Mouse (Mus musculus) cerebellum, adult 2 months (tissue): Measurements from ENCODE around the gene Msi2. TPM values are rescaled to one million over a fixed set of nuclear protein-coding genes. Genes with fewer than 3 reads are reported as not detected.

ENCODE experiments used
- DNase-seq, 2 experiments: peaks; one replicate each; pipeline ENCODE4 v3.0.0; 2021
- H3K27ac ChIP-seq: fragments of 200-500 bp; 2 replicates; pipeline ENCODE4 v1.5.1; 2012; ENCODE audit warnings: low read length, control low read depth, inconsistent platforms; ENCODE audit not compliant: insufficient read depth
- H3K27me3 ChIP-seq: fragments of 200-500 bp; 2 replicates; pipeline ENCODE4 v1.6.1; 2012; ENCODE audit warnings: inconsistent platforms, mild to moderate bottlenecking, low read length, moderate library complexity; ENCODE audit not compliant: control insufficient read depth, insufficient read depth
- H3K4me1 ChIP-seq: fragments of 200-500 bp; 2 replicates; pipeline ENCODE4 v1.6.1; 2011; ENCODE audit warnings: low read length; ENCODE audit not compliant: control insufficient read depth, insufficient read depth
- H3K4me3 ChIP-seq: fragments of 200-500 bp; replicated peaks from 2 replicates; pipeline ENCODE3; 2011; ENCODE audit warnings: mild to moderate bottlenecking, low read depth, low read length, control low read depth; ENCODE audit not compliant: insufficient read depth
- CTCF ChIP-seq: fragments of 200-500 bp; IDR thresholded peaks from 2 replicates; pipeline ENCODE4 v1.5.1; 2011; ENCODE audit warnings: low read depth, mild to moderate bottlenecking, control low read depth, low read length, moderate library complexity, borderline replicate concordance; ENCODE audit not compliant: insufficient read depth
- POLR2A ChIP-seq: fragments of 200-500 bp; IDR thresholded peaks from 2 replicates; pipeline ENCODE4 v1.6.1; 2011; ENCODE audit warnings: low read length, control low read depth, borderline replicate concordance; ENCODE audit not compliant: insufficient read depth
- WGBS: fragments of 180-500 bp; shearing (Covaris S2); methylation state at CpG from one replicate; pipeline ENCODE4 v1.1.7; 2018; 5-methylcytosine and 5-hydroxymethylcytosine counted together
- polyA plus RNA-seq: library from polyadenylated mRNA; depleted of rRNA; stranded (reverse); fragments of >200 nt; gene quantifications from 2 replicates; pipeline ENCODE4 v1.2.3, GENCODE M21; 2012

Gene Msi2
- polyA plus RNA-seq, 1 experiment = 87.3 TPM

GRCm38 (mm10) chr11:88479498-88479897 is 238.8 kb downstream of the Msi2 start:
- H3K27ac ChIP-seq = no peak overlapping the region
- H3K27me3 ChIP-seq = no peaks in the 10 kb centered on the region
- WGBS = 95% methylated on average over 5 of the region's 5 CpGs
- no peak for DNase-seq
- no peak for TF ChIP-seq POLR2A
- no peak for TF ChIP-seq CTCF
- no peak overlapping the region for H3K4me3 ChIP-seq
- peaks cover 29% of the 10 kb centered on the region for H3K4me1 ChIP-seq

GRCm38 (mm10) chr11:88474889-88475440 is 243.3 kb downstream of the Msi2 start:
- H3K27me3 ChIP-seq = no peaks in the 10 kb centered on the region
- 77% methylated on average over 4 of the region's 4 CpGs for WGBS

GRCm38 (mm10) chr11:88472731-88473130 is 245.6 kb downstream of the Msi2 start:
- Histone ChIP-seq H3K4me1 (peaks cover 9% of the 10 kb centered on the region), H3K4me3 (no peak overlapping the region), H3K27ac (no peak overlapping the region), H3K27me3 (no peaks in the 10 kb centered on the region)
- DNase-seq = no peak
- TF ChIP-seq CTCF (no peak), POLR2A (no peak)
- WGBS = 81% methylated on average over 8 of the region's 8 CpGs

More at GRCm38 (mm10) chr11:88474889-88475440, 243.3 kb downstream of the Msi2 start:
- TF ChIP-seq CTCF = no peak
- no peak for TF ChIP-seq POLR2A
- no peak overlapping the region for H3K4me3 ChIP-seq
- no peak for DNase-seq
- peaks cover 7% of the 10 kb centered on the region; the same call in 1 of the 2 replicates for H3K4me1 ChIP-seq
- H3K27ac ChIP-seq = no peak overlapping the region

- H3K27ac ChIP-seq = no peak overlapping the region
- peak; percentile 33 to 45 for DNase-seq
- no peak for TF ChIP-seq POLR2A
- TF ChIP-seq CTCF = no peak
- no peak overlapping the region for H3K4me3 ChIP-seq
- no peaks in the 10 kb centered on the region for H3K27me3 ChIP-seq
- WGBS = 64% methylated on average over 12 of the region's 12 CpGs
- peaks cover 11% of the 10 kb centered on the region for H3K4me1 ChIP-seq
Observed at GRCm38 (mm10) chr11:88471981-88472647, 246.2 kb downstream of the Msi2 start.

GRCm38 (mm10) chr11:88470599-88470998 is 247.7 kb downstream of the Msi2 start:
- H3K4me1 ChIP-seq = peaks cover 11% of the 10 kb centered on the region
- H3K4me3 ChIP-seq = no peak overlapping the region
- no peak for DNase-seq
- H3K27me3 ChIP-seq = no peaks in the 10 kb centered on the region
- no peak overlapping the region for H3K27ac ChIP-seq
- TF ChIP-seq POLR2A = no peak
- no peak for TF ChIP-seq CTCF

GRCm38 (mm10) chr11:88468996-88469395 is 249.3 kb downstream of the Msi2 start:
- H3K27ac ChIP-seq = no peak overlapping the region
- TF ChIP-seq CTCF (no peak), POLR2A (no peak)
- H3K4me3 ChIP-seq = no peak overlapping the region
- DNase-seq = no peak
- peaks cover 11% of the 10 kb centered on the region for H3K4me1 ChIP-seq
- H3K27me3 ChIP-seq = no peaks in the 10 kb centered on the region

GRCm38 (mm10) chr11:88467498-88468245 is 250.6 kb downstream of the Msi2 start:
- 56% methylated on average over 18 of the region's 18 CpGs for WGBS
- peaks cover 11% of the 10 kb centered on the region for H3K4me1 ChIP-seq
- H3K27me3 ChIP-seq = no peaks in the 10 kb centered on the region
- TF ChIP-seq POLR2A (no peak), CTCF (no peak)
- no peak overlapping the region for H3K4me3 ChIP-seq
- DNase-seq = peak; percentile 34 to 57
- no peak overlapping the region for H3K27ac ChIP-seq

GRCm38 (mm10) chr11:88463951-88464350 is 254.4 kb downstream of the Msi2 start:
- Histone ChIP-seq H3K27me3 (no peaks in the 10 kb centered on the region), H3K4me1 (peaks cover 10% of the 10 kb centered on the region), H3K27ac (no peak overlapping the region), H3K4me3 (no peak overlapping the region)
- DNase-seq = no peak
- TF ChIP-seq POLR2A (no peak), CTCF (no peak)
- 88% methylated on average over 6 of the region's 6 CpGs for WGBS
